Mouse (Mus musculus): ENCODE results near the gene Gsdmc4.
"Not testable (repeated sequence)": the region's sequence is repeated elsewhere in the genome, so short reads cannot be mapped to it uniquely, and the experiment has no call there.

GRCm38 (mm10) chr15:63909896-63910295 lies 2.2 kb downstream of the Gsdmc4 start:
- not testable (repeated sequence) for TF ChIP-seq CTCF, POLR2A (IDR thresholded peaks at IDR 0.05; ENCODE audit: extremely low read depth, insufficient read depth, low read length)
